ENCODE assay signal across 11 mouse cellular contexts in the genomic region with DNA sequence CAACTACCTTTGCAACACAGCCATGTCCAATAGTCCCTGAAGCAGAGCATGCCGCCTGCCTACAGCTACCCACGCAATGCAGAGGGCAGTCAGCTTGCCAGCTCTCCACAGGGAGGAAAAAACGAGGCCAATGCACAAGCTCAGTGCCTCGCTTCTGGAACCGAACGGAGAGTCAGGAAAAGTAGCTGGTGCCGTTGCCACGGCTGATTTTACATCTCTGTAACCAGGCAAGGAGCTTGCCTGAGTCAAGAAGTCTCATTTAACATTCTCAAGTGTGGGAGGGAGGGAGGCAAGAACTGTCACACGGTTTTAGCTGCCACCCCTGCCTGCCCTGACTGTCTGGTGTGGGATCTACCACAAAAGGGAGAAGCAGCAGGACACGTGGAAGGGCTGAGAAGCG. TPM values are rescaled to one million over a fixed set of nuclear protein-coding genes. Genes with fewer than 3 reads are reported as not detected.
DNase-seq lines count a peak whose midpoint lies in the region; ATAC-seq and TF ChIP-seq lines count a peak whose summit lies in the region.
"Had no signal": no experiment of that assay in that cellular context is flagged by ENCODE, and none has a peak within 500 bp of the region (broad histone marks: within the 10 kb centered on the region; RNA-seq: fewer than 3 reads in every experiment).

No protein-coding gene starts in this region.

- intact Hi-C loops in left cerebral cortex, adult 2 months (cut with DNase I), result loop anchor here (1.0 kb wide), 2 partner anchors 34 to 55 kb away; no protein-coding TSS in a partner anchor

- no peak for TF ChIP-seq EP300 in liver, postnatal 0 days (IDR thresholded peaks at IDR 0.05; ENCODE audit: low read depth)

- no peak overlapping the region for H3K9ac ChIP-seq in liver, postnatal 0 days (replicated peaks)
- H3K9ac ChIP-seq: embryonic facial prominence, embryonic 15.5 days; lung, embryonic 14.5 days had no signal

- DNase-seq in retina, postnatal 1 day, result peak; percentile 9
- DNase-seq in retina, embryonic 14.5 days (ENCODE audit: low spot score), result no peak
- DNase-seq in cerebellum, postnatal 4 days (ENCODE audit: low spot score in 2 of 2), result peak; percentile 31 to 75
- peak; percentile 75 to 76 for DNase-seq in left cerebral cortex, adult 2 months (ENCODE audit: extremely low spot score in 1 of 2, low spot score in 2 of 2)
- DNase-seq in liver, postnatal 0 days, result no peak
- no peak for DNase-seq in yolk sac, embryonic 10.5 days (ENCODE audit: low spot score)
- DNase-seq: adrenal gland, postnatal 36 days; lung, embryonic 14.5 days had no signal

- H3K27ac ChIP-seq in left cerebral cortex, adult 2 months, result peak overlapping the region; percentile 94
- H3K27ac ChIP-seq in liver, postnatal 0 days (ENCODE audit: low read depth), result no peak overlapping the region
- H3K27ac ChIP-seq: embryonic facial prominence, embryonic 15.5 days had no signal

- no peak overlapping the region for H3K4me3 ChIP-seq in left cerebral cortex, adult 2 months
- H3K4me3 ChIP-seq in liver, postnatal 0 days (ENCODE audit: low read depth, low read length), result no peak overlapping the region
- H3K4me3 ChIP-seq: embryonic facial prominence, embryonic 15.5 days; myocyte had no signal

- H3K4me2 ChIP-seq in liver, postnatal 0 days (ENCODE audit: low read depth, low read length), result no peak overlapping the region
- H3K4me2 ChIP-seq: embryonic facial prominence, embryonic 15.5 days; lung, embryonic 14.5 days had no signal

- no peaks in the 10 kb centered on the region for H3K9me3 ChIP-seq in liver, postnatal 0 days (ENCODE audit: low read length)
- H3K9me3 ChIP-seq: embryonic facial prominence, embryonic 15.5 days had no signal

- no peak for TF ChIP-seq CTCF in left cerebral cortex, adult 2 months (IDR thresholded peaks at IDR 0.05)
- TF ChIP-seq CTCF in liver, postnatal 0 days (IDR thresholded peaks at IDR 0.05; ENCODE audit: low read depth), result no peak

- no peaks in the 10 kb centered on the region for H3K4me1 ChIP-seq in liver, postnatal 0 days (ENCODE audit: insufficient read depth)
- H3K4me1 ChIP-seq: embryonic facial prominence, embryonic 15.5 days had no signal

- WGBS in liver, postnatal 0 days (ENCODE audit: insufficient replicate concordance), result 84% methylated on average over 11 of the region's 11 CpGs

- peaks cover 16% of the 10 kb centered on the region for H3K36me3 ChIP-seq in liver, postnatal 0 days (replicated peaks; ENCODE audit: insufficient read depth, low read length)

- no peak for ATAC-seq in liver, postnatal 0 days
- no peak for ATAC-seq in monocyte, adult 5-6 weeks (replicated peaks; ENCODE audit: insufficient number of reproducible peaks, low FRiP score, low TSS enrichment, poor library complexity, severe bottlenecking)

- H3K27me3 ChIP-seq in liver, postnatal 0 days (ENCODE audit: insufficient read depth, low read length), result no peaks in the 10 kb centered on the region
- H3K27me3 ChIP-seq: embryonic facial prominence, embryonic 15.5 days had no signal

RNA-seq across cellular contexts. Expression of a gene that starts 54.4 kb away (rescaled TPM):
- 100 to 1,000 TPM; 607 to 644 TPM for total RNA-seq in left cerebral cortex, adult 2 months (2021)
- 2.0 and 2.4 TPM in 2 replicates for polyA plus RNA-seq in liver, postnatal 0 days (2015; fragmentation: Nextera tagmentation; extraction: Ambion mirVana)
- total RNA-seq in monocyte, adult 5-6 weeks (2017), result 8.3 to 21.9 TPM (median 14.9 TPM) in 3 replicates

Comparison
In these comparisons a context has a peak if more than half of its experiments do, and no peak if none do; other contexts are left out.
1. DNase-seq: peak in retina, postnatal 1 day (single experiment), cerebellum, postnatal 4 days (2 of 2) and left cerebral cortex, adult 2 months (2 of 2); none in retina, embryonic 14.5 days (single experiment), liver, postnatal 0 days (single experiment) and yolk sac, embryonic 10.5 days (single experiment).
2. RNA of a gene that starts 54.4 kb away (total RNA-seq): 607 to 644 TPM in left cerebral cortex, adult 2 months; 8.3 to 21.9 TPM in monocyte, adult 5-6 weeks; every median in the first group is over 10 times any median in the second.